Mouse (Mus musculus) bone marrow macrophage, adult 2 months (primary cell): ENCODE measurements around the gene H2al1i.
"Not testable (repeated sequence)": the region's sequence is repeated elsewhere in the genome, so short reads cannot be mapped to it uniquely, and the experiment has no call there.

Experiments
- CTCF ChIP-seq: IDR thresholded peaks from 2 replicates; pipeline ENCODE4 v1.5.1; 2012; ENCODE audit warnings: low read depth, mild to moderate bottlenecking, low read length, moderate library complexity
- POLR2A ChIP-seq: IDR thresholded peaks from 2 replicates; pipeline ENCODE4 v1.6.1; 2012; ENCODE audit warnings: mild to moderate bottlenecking, low read depth, low read length, borderline replicate concordance

- not testable (repeated sequence) for TF ChIP-seq CTCF, POLR2A
Measured at GRCm38 (mm10) chrX:11308524-11308923, 15.9 kb upstream of the H2al1i start, which contains the start of gene H2al1d.
